Mouse (Mus musculus) left cerebral cortex, postnatal 36 days (tissue): ENCODE results near the gene Gm45785. TPM values are rescaled to one million over a fixed set of nuclear protein-coding genes. Genes with fewer than 3 reads are reported as not detected.

ENCODE experiments used
- DNase-seq, 2 experiments: peaks; one replicate each; pipeline ENCODE4 v3.0.0; 2021 to 2022; ENCODE audit warnings: low spot score in 2 of 2, mixed read lengths in 1 of 2
- intact Hi-C: fragments of 180-260 bp; cut with DNase I; formaldehyde crosslinking; loops from one replicate; pipeline ENCODE4 v1.15.1; 2025
- total RNA-seq, 2 experiments: library from RNA; stranded (reverse); gene quantifications; 2 replicates each; pipeline ENCODE4 v1.2.3; 2021

Gene Gm45785
- total RNA-seq, 2 experiments from 2014 or later: 2.3 TPM; not detected in 1

DNA sequence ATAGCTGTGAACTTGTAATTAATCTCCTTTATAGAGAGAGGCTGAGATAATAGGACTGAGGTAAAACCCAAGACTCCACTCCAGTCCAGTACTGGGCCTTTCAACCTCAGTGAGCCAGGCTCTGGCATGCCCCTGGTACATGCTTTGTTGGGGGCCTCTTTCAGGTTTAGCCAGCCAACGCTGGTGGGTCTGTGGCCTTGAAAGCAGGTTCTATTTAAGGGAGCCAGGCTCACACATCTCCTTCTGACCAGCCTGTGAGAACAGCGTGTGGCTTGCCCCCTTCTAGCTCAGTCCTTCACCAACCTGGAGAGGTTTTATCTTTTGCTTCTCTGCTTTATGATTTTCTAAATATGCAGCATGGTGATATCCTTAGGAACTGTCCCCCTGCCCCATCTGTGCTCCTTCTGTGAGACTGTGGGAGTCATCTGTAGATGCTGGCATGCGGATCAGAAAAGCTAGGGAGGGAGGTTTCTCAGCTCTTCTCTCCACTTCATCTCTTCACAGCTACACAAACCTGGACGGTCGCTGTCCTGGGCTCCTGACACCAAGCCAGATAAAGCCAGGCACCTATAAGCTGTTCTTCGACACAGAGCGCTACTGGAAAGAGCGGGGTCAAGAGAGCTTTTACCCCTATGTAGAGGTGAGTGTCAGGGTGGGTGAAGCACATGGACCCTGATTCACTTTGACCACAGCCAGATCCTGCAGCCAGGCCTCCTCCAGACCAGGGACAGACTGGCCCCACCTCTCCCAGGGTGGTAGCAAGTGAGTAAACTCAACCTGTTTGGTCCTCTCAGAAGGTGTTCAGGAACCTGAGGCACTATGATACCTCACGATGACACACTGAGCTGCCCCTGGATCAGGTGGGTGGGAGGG is 19.7 kb downstream of the Gm45785 start:
- peak in 1 of 2 experiments; percentile 59 for DNase-seq
- intact Hi-C loops: no loop called here

GRCm38 (mm10) chr7:140835758-140836087 is 20.4 kb downstream of the Gm45785 start:
- intact Hi-C loops: no loop called here
- DNase-seq: no peak

GRCm38 (mm10) chr7:140834968-140835757 is 21.0 kb downstream of the Gm45785 start, which contains the start of gene Urah:
TSS of gene Urah (plus strand) at chr7:140835018.
- intact Hi-C loops: no loop called here
- no peak for DNase-seq

DNA sequence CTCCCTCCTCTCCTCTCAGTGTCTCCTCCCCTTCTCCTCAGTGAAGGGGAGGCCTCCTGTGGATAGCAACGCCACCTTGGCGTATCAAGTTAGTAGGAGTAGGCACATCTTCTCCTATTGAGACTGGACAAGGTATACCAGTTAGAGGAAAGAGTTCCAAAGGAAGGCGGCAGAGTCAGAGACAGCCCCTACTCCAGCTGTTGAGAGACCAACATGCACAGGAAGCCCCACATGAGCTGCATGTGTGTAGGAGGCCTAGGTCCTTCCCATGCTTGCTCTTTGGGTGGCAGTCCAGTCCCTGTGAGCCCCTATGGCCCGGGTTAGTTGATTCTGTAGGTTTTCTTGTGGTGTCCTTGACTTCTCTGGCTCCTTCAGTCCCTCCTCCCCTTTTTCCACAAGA is 22.8 kb downstream of the Gm45785 start:
- intact Hi-C loops: no loop called here
- DNase-seq: no peak

GRCm38 (mm10) chr7:140831447-140831846 is 24.7 kb downstream of the Gm45785 start:
- intact Hi-C loops: no loop called here
- DNase-seq: peak in 1 of 2 experiments; percentile 1

- intact Hi-C loops: loop anchor here (2.0 kb wide), 2 partner anchors 676 to 750 kb away; no protein-coding TSS in a partner anchor
- DNase-seq: peak; percentile 69 to 81
These were observed 27.8 kb downstream of the Gm45785 start for GRCm38 (mm10) chr7:140828171-140828881.

- no peak for DNase-seq
- intact Hi-C loops: no loop called here
These were observed 33.4 kb downstream of the Gm45785 start for GRCm38 (mm10) chr7:140822731-140823130.

GRCm38 (mm10) chr7:140821653-140822329 is 34.3 kb downstream of the Gm45785 start, which contains the start of gene Zfp941:
TSS of gene Zfp941 (minus strand) at chr7:140822178.
- intact Hi-C loops: no loop called here
- DNase-seq: peak; percentile 61 to 75

GRCm38 (mm10) chr7:140821305-140821652 is 34.9 kb downstream of the Gm45785 start:
- no peak for DNase-seq
- intact Hi-C loops: no loop called here

DNA sequence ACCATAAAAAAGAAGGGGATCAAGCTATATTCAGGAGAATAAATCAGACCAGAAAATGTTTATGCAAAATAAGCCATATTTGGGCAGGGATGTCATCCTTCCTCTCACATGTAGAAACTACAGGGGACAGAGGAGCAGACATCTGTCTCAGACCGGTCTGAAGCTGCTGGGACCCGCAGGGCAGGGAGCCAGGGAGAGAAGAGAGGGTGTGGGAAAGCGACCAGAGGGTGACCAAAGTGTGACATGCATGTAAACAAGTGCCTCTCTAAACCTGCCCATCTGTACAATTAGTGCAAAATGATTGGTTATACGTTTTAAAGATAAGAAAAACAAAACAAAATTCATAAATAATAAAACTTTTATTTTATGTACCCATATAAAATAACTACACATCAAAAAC is 36.0 kb downstream of the Gm45785 start:
- intact Hi-C loops: no loop called here
- no peak for DNase-seq

GRCm38 (mm10) chr7:140812850-140813249 is 43.3 kb downstream of the Gm45785 start:
- intact Hi-C loops: no loop called here
- DNase-seq: no peak

DNA sequence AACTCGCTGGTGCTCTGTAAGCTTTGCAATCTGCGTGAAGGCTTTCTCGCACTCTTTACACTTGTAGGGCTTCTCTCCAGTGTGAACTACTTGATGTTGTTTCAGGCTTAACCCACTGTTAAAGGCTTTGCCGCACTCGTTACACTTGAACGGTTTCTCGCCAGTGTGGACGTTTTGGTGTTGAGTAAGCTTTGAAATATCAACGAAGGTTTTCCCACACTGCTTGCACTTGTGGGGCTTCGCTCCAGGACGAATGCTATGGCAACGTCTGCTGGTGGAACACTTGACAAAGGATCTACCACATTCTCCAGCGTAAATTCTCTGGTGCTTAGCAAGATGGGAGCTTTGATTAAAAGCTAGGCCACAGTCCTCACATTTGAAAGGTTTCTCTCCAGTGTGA is 44.4 kb downstream of the Gm45785 start:
- DNase-seq: no peak
- intact Hi-C loops: no loop called here

DNA sequence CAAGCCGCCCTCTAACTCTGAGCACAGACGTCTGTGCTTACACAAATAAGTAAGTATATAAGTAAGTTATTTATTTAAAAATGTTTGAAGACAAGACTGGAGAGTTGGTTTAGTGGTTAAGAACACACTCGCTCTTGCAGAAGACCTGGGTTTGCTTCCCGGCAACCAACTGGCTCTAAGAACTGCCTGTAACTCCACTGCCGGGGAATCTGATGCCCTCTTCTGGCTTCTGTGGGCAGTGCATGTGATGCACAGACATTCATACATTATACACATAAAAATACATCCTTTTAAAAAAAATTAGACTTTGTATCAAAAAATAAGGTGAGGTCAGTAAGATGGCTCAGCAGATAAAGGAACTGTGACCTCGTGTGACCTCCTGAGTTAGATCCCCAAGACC is 45.6 kb downstream of the Gm45785 start:
- DNase-seq: no peak
- intact Hi-C loops: no loop called here

DNA sequence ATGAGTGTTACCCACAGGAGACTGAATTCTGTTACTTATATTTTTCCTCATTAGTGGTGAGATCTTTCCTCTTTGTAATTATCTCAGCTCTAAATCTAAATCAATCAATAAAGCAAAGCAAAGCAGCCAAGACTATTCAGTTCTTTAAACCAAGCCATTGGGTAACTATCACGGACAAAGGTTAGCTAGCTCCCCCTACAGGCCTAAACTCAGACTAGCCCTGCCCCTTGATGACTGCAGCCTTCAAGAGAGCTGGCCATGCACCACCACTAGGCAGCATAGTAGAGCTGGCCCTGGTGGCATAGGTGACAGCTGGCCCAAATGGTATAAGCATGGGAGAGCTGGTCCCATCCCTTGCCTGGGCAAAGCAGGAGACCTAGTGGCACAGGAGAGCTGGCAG is 50.4 kb downstream of the Gm45785 start:
- intact Hi-C loops: no loop called here
- peak; percentile 39 to 47 for DNase-seq

DNA sequence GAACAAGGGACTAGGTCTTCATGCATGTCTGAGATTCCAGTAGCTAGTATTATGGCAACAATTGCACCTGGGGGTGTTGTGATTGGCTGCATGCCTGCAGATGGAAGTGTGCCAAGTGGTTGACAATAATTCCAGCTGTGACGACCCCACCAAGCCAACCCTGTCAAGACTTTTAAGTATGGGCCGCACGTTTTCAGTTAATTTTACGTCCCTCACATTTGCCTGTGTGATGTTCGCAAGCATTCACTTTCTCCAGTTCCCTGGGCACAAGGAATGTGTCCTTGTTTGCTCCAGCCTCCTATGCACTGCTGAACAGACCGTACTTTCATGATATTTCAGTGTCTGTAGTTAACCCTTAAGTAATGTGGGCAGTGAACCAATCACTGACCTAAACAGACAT is 53.5 kb downstream of the Gm45785 start:
- no peak for DNase-seq
- intact Hi-C loops: no loop called here

GRCm38 (mm10) chr7:140798212-140798611 is 57.9 kb downstream of the Gm45785 start:
- intact Hi-C loops: no loop called here
- DNase-seq: no peak

GRCm38 (mm10) chr7:140797619-140798018 is 58.5 kb downstream of the Gm45785 start:
- DNase-seq: no peak
- intact Hi-C loops: no loop called here

DNA sequence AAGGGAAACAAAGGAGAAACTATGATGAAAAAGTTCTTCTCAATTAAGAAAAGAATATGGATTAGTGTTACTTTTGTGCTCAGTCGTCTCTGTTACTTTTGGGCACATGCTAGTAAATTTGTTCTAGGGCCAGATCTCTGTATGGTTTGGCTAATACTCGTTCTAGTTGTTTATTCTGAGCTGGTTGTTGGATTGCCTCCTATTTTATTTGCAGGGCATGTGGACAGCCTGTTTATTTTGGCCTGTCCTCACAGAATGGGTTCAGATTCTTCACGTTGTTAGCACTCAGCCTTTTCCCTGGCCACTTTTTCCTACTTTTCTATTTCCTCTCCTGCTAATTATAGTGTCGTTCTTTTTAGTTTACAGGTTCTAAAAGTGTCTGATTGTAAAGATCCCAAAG is 62.6 kb downstream of the Gm45785 start:
- DNase-seq: no peak
- intact Hi-C loops: no loop called here

- DNase-seq: no peak
- intact Hi-C loops: no loop called here
These were observed 68.1 kb downstream of the Gm45785 start for GRCm38 (mm10) chr7:140788053-140788435.
